In the genomic region with DNA sequence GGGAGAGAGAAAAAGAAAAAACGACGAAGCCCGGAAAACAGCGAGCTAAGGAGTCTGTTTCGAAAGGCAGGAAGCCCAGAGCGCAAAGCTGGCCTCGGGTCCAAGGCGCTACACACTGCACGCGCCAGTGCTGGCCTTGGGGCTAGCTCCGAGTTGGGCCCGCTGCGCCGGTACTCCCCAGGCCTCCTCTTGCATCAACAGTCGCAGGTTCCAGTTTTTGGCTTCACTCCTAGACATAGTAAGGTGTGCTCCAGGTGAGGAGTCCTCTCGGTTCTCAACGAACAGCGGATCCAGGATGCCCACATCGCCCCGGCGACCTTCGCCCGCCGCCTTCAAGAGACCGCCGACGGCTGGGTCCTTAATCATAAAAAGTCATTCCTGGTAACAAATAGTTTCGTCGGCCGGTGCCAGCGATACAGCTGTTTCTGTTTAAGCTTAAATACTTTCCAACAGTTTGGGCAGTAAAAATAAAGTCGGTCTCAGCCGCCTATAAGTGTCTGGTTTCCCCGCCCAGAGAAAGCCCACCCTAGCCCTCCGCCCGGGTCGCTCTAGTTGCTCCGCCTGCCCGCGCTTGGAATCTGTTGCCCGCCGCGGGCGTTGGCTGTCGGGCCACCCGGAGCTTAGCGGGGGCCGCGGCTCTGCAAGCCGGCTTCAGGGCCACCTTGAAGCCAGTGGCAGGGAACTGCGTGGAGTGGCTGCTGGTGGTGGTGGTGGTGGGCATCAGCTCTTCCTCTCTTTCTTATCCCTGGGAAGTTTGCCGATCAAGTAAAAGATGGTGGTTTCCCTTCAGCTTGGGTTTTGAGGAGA, we compare ENCODE assay signal across 10 mouse cellular contexts. TPM values are rescaled to one million over a fixed set of nuclear protein-coding genes. Genes with fewer than 3 reads are reported as not detected.
DNase-seq lines count a peak whose midpoint lies in the region; ATAC-seq and TF ChIP-seq lines count a peak whose summit lies in the region.
"Had no signal": no experiment of that assay in that cellular context is flagged by ENCODE, and none has a peak within 500 bp of the region (broad histone marks: within the 10 kb centered on the region; RNA-seq: fewer than 3 reads in every experiment).

No protein-coding gene starts in this region.

- TF ChIP-seq CTCF in intestine, postnatal 0 days (IDR thresholded peaks at IDR 0.05; ENCODE audit: low read depth), result no peak

- peaks cover 40% of the 10 kb centered on the region for H3K4me1 ChIP-seq in heart, embryonic 11.5 days (ENCODE audit: control insufficient read depth, insufficient read depth, low read length)
- H3K4me1 ChIP-seq in intestine, postnatal 0 days (replicated peaks; ENCODE audit: control insufficient read depth, insufficient read depth, low read length), result peaks cover 26% of the 10 kb centered on the region

- H3K4me3 ChIP-seq in heart, embryonic 11.5 days (ENCODE audit: low read depth, low read length), result peak overlapping the region; percentile 56; the same call in 1 of the 2 replicates
- H3K4me3 ChIP-seq in intestine, postnatal 0 days (ENCODE audit: low read depth, low read length), result peak overlapping the region; percentile 79

- H3K27me3 ChIP-seq in heart, embryonic 11.5 days (ENCODE audit: control insufficient read depth, insufficient read depth, low read length), result peaks cover 83% of the 10 kb centered on the region
- peaks cover 73% of the 10 kb centered on the region for H3K27me3 ChIP-seq in intestine, postnatal 0 days (replicated peaks; ENCODE audit: control insufficient read depth, insufficient read depth, low read length)
- H3K27me3 ChIP-seq in splenic B cell, adult 2 months (ENCODE audit: control insufficient read depth, insufficient read depth, low read length, poor library complexity, severe bottlenecking), result peaks cover 4% of the 10 kb centered on the region

- no peak overlapping the region for H3K27ac ChIP-seq in heart, embryonic 11.5 days (ENCODE audit: low read depth, low read length)
- H3K27ac ChIP-seq in intestine, postnatal 0 days (ENCODE audit: low read depth, low read length), result no peak overlapping the region

- peak overlapping the region; percentile 27; the same call in 1 of the 2 replicates for H3K4me2 ChIP-seq in heart, embryonic 11.5 days
- peak overlapping the region; percentile 99; the same call in 1 of the 2 replicates for H3K4me2 ChIP-seq in intestine, postnatal 0 days (replicated peaks; ENCODE audit: low read depth)

- WGBS in heart, embryonic 11.5 days (ENCODE audit: insufficient replicate concordance), result 1% methylated on average over 52 of the region's 52 CpGs
- WGBS in intestine, postnatal 0 days, result 2% methylated on average over 52 of the region's 52 CpGs

- intact Hi-C loops in heart, postnatal 14 days (cut with DNase I), result no loop called here

- no peak for ATAC-seq in heart, embryonic 11.5 days (replicated peaks; ENCODE audit: insufficient number of reproducible peaks, low FRiP score, low TSS enrichment)
- ATAC-seq in intestine, postnatal 0 days, result no peak

- DNase-seq in heart, postnatal 14 days, result no peak
- DNase-seq in spleen, postnatal 10 days (ENCODE audit: low spot score in 2 of 2), result peak; percentile 21 to 27
- DNase-seq in spleen, adult 12 weeks (ENCODE audit: low spot score), result no peak
- peak; percentile 36 for DNase-seq in splenic B cell, adult 2 months (ENCODE audit: low read depth, low spot score)
- no peak for DNase-seq in ovary, postnatal 10 days (ENCODE audit: low spot score)
- no peak for DNase-seq in ovary, postnatal 14 days (ENCODE audit: low spot score)

- peaks cover 4% of the 10 kb centered on the region for H3K36me3 ChIP-seq in heart, embryonic 11.5 days (ENCODE audit: control insufficient read depth, insufficient read depth, low read length)
- peaks cover 8% of the 10 kb centered on the region; the same call in 1 of the 2 replicates for H3K36me3 ChIP-seq in intestine, postnatal 0 days (ENCODE audit: control insufficient read depth, insufficient read depth)
- peaks cover 3% of the 10 kb centered on the region for H3K36me3 ChIP-seq in splenic B cell, adult 2 months (ENCODE audit: control insufficient read depth, insufficient read depth, low read length, poor library complexity, severe bottlenecking)
- H3K36me3 ChIP-seq: G1E had no signal

- no peaks in the 10 kb centered on the region for H3K9me3 ChIP-seq in heart, embryonic 11.5 days (replicated peaks; ENCODE audit: control insufficient read depth, low read length)
- H3K9me3 ChIP-seq in intestine, postnatal 0 days (ENCODE audit: control insufficient read depth), result no peaks in the 10 kb centered on the region

- H3K9ac ChIP-seq in heart, embryonic 11.5 days (ENCODE audit: low read depth, low read length), result no peak overlapping the region
- H3K9ac ChIP-seq in intestine, postnatal 0 days (ENCODE audit: low read depth, low read length), result no peak overlapping the region

RNA-seq across cellular contexts. Expression of gene Cbx8, which starts 1.9 kb away (rescaled TPM):
- 6.7 and 7.8 TPM in 2 replicates for polyA plus RNA-seq in heart, embryonic 11.5 days (2014; fragmentation: Nextera tagmentation; extraction: Ambion mirVana)
- 1 to 10 TPM; 6.0 to 6.1 TPM for total RNA-seq in heart, postnatal 14 days (2021)
- polyA plus RNA-seq in intestine, postnatal 0 days (2015; fragmentation: Nextera tagmentation; extraction: Ambion mirVana), result 6.4 and 6.6 TPM in 2 replicates
- total RNA-seq: G1E had no signal
- polyA plus RNA-seq: G1E had no signal

RNA-seq across cellular contexts. Expression of gene Cbx2, which starts 19.9 kb away (rescaled TPM):
- polyA plus RNA-seq in heart, embryonic 11.5 days (2014; fragmentation: Nextera tagmentation; extraction: Ambion mirVana), result 23.6 and 23.8 TPM in 2 replicates
- total RNA-seq in heart, postnatal 14 days (2021), result 1 to 10 TPM; 5.0 to 5.3 TPM
- 4.9 TPM in 2 replicates for polyA plus RNA-seq in intestine, postnatal 0 days (2015; fragmentation: Nextera tagmentation; extraction: Ambion mirVana)
- polyA plus RNA-seq: G1E had no signal

RNA-seq across cellular contexts. Expression of gene Cbx4, which starts 43.4 kb away (rescaled TPM):
- 6.3 and 7.7 TPM in 2 replicates for polyA plus RNA-seq in heart, embryonic 11.5 days (2014; fragmentation: Nextera tagmentation; extraction: Ambion mirVana)
- 10 to 100 TPM; 15.2 to 17.8 TPM for total RNA-seq in heart, postnatal 14 days (2021)
- polyA plus RNA-seq in intestine, postnatal 0 days (2015; fragmentation: Nextera tagmentation; extraction: Ambion mirVana), result 6.5 and 7.6 TPM in 2 replicates
- total RNA-seq: G1E had no signal

RNA-seq across cellular contexts. Expression of gene Enpp7, which starts 54.7 kb away (rescaled TPM):
- not detected in 2 replicates for polyA plus RNA-seq in heart, embryonic 11.5 days (2014; fragmentation: Nextera tagmentation; extraction: Ambion mirVana)
- not detected for total RNA-seq in heart, postnatal 14 days (2021)
- 30.9 and 32.3 TPM in 2 replicates for polyA plus RNA-seq in intestine, postnatal 0 days (2015; fragmentation: Nextera tagmentation; extraction: Ambion mirVana)
- total RNA-seq: G1E; left cerebral cortex, postnatal 10 days had no signal
- polyA plus RNA-seq: G1E had no signal

Comparison
In these comparisons a context has a peak if more than half of its experiments do, and no peak if none do; other contexts are left out.
1. DNase-seq: peak in spleen, postnatal 10 days (2 of 2) and splenic B cell, adult 2 months (single experiment); none in heart, postnatal 14 days (0 of 2), spleen, adult 12 weeks (single experiment), ovary, postnatal 10 days (single experiment) and ovary, postnatal 14 days (single experiment).